9 mouse cellular contexts compared by ENCODE assay signal in the genomic region with DNA sequence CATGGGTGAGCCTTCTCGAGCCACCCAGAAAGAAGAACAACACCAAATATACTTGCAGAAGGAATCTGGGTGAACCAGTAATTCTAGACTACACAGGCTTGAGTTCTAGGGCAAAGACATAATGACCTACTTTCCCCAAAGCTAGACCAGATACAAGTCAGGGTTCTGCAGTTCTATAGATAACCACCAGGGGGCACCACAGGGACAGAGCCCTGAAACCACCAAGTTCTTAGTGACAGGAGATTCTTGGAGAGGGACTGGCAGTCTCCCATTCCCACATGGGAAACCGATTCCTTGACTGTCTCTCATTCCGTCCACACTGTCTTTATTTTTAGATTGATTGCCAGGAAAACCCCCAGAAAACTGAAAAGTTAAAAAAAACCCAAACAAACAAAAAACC. TPM values are rescaled to one million over a fixed set of nuclear protein-coding genes. Genes with fewer than 3 reads are reported as not detected.
DNase-seq lines count a peak whose midpoint lies in the region; ATAC-seq lines count a peak whose summit lies in the region.
"Had no signal": no experiment of that assay in that cellular context is flagged by ENCODE, and none has a peak within 500 bp of the region (broad histone marks: within the 10 kb centered on the region; RNA-seq: fewer than 3 reads in every experiment).

No protein-coding gene starts in this region.

- intact Hi-C loops in gastrocnemius, postnatal 36 days (cut with DNase I): no loop called here

- no peak overlapping the region for H3K27ac ChIP-seq in lung, embryonic 15.5 days
- H3K27ac ChIP-seq: limb, embryonic 15.5 days had no signal

- peak; percentile 77 to 81 for DNase-seq in CD8-positive naive resting alpha-beta T cell, adult 2 months (ENCODE audit: low read depth in 2 of 2, low spot score in 2 of 2)
- peak; percentile 82 for DNase-seq in adipocyte (ENCODE audit: low spot score)
- DNase-seq in gastrocnemius, postnatal 36 days: peak; percentile 58 to 79
- peak; percentile 48 for DNase-seq in large intestine, adult 2 months (ENCODE audit: low read depth, low spot score)
- DNase-seq in right cerebral cortex, postnatal 14 days: peak; percentile 85
- DNase-seq in urinary bladder, postnatal 25 days (ENCODE audit: low spot score): peak; percentile 79

- WGBS in large intestine, adult 2 months: 21% methylated on average over 3 of the region's 3 CpGs
- 7% methylated on average over 3 of the region's 3 CpGs for WGBS in lung, embryonic 15.5 days

- no peak overlapping the region for H3K9ac ChIP-seq in lung, embryonic 15.5 days
- H3K9ac ChIP-seq: limb, embryonic 15.5 days had no signal

- H3K27me3 ChIP-seq in lung, embryonic 15.5 days: no peaks in the 10 kb centered on the region
- H3K27me3 ChIP-seq: limb, embryonic 15.5 days had no signal

- no peak overlapping the region for H3K4me3 ChIP-seq in lung, embryonic 15.5 days
- H3K4me3 ChIP-seq: limb, embryonic 15.5 days had no signal

- no peaks in the 10 kb centered on the region for H3K9me3 ChIP-seq in lung, embryonic 15.5 days
- H3K9me3 ChIP-seq: limb, embryonic 15.5 days had no signal

- no peak overlapping the region for H3K4me2 ChIP-seq in lung, embryonic 15.5 days
- H3K4me2 ChIP-seq: limb, embryonic 15.5 days had no signal

- ATAC-seq in common myeloid progenitor, adult 5-6 weeks (replicated peaks; ENCODE audit: low read depth, poor library complexity, severe bottlenecking): peak; percentile 68; the same call in 1 of the 2 replicates
- 0 out of 2 replicates have a peak, but pooled peaks have one; percentile 19 for ATAC-seq in lung, embryonic 15.5 days (ENCODE audit: borderline replicate concordance, extremely low read depth, low FRiP score, low TSS enrichment)

- no peaks in the 10 kb centered on the region for H3K36me3 ChIP-seq in lung, embryonic 15.5 days
- H3K36me3 ChIP-seq: limb, embryonic 15.5 days had no signal

- no peaks in the 10 kb centered on the region for H3K4me1 ChIP-seq in lung, embryonic 15.5 days
- H3K4me1 ChIP-seq: limb, embryonic 15.5 days had no signal

RNA-seq across cellular contexts. Expression of a gene that starts 40.2 kb away (rescaled TPM):
- total RNA-seq in common myeloid progenitor, adult 5-6 weeks (2017): 0.14 TPM in 1 of 2 replicates, not detected in the other
- not detected for total RNA-seq in gastrocnemius, postnatal 36 days (2021)
- polyA plus RNA-seq in large intestine, adult 2 months (2012; rRNA removed): 0.09 and 0.16 TPM in 2 replicates
- polyA plus RNA-seq in lung, embryonic 15.5 days (2015; fragmentation: Nextera tagmentation; extraction: Ambion mirVana): not detected in 2 replicates
